Mouse (Mus musculus) kidney, postnatal 0 days (tissue): ENCODE data around the gene Podn. TPM values are rescaled to one million over a fixed set of nuclear protein-coding genes. Genes with fewer than 3 reads are reported as not detected.

Experiments
- ATAC-seq: fragments of 200-750 bp; cut with Nextera tagmentation; replicated peaks from 2 replicates; pipeline ENCODE4 v1.8.0; 2017; ENCODE audit warnings: low read depth, moderate number of reproducible peaks, moderate TSS enrichment, moderate library complexity; ENCODE audit not compliant: low FRiP score
- DNase-seq: peaks from one replicate; pipeline ENCODE4 v3.0.0-alpha.2; 2016; ENCODE audit warnings: low spot score
- H3K27ac ChIP-seq: fragments of 300-500 bp; sonication (generic); 2 replicates; pipeline ENCODE4 v1.5.1; 2014; ENCODE audit warnings: mild to moderate bottlenecking
- H3K27me3 ChIP-seq: fragments of 300-500 bp; sonication (generic); 2 replicates; pipeline ENCODE4 v1.6.1; 2014; ENCODE audit warnings: low read length, mixed read lengths; ENCODE audit not compliant: insufficient read depth
- H3K36me3 ChIP-seq: fragments of 300-500 bp; sonication (generic); 2 replicates; pipeline ENCODE4 v1.6.1; 2014; ENCODE audit warnings: low read length, mixed read lengths; ENCODE audit not compliant: insufficient read depth
- H3K4me1 ChIP-seq: fragments of 300-500 bp; sonication (generic); replicated peaks from 2 replicates; pipeline ENCODE4 v1.6.1; 2014; ENCODE audit warnings: antibody characterized with exemption, low read length, mixed read lengths; ENCODE audit not compliant: insufficient read depth
- H3K4me2 ChIP-seq: fragments of 300-500 bp; sonication (generic); 2 replicates; pipeline ENCODE4 v1.6.1; 2014; ENCODE audit warnings: mild to moderate bottlenecking, low read length, moderate library complexity, mixed read lengths
- H3K4me3 ChIP-seq: fragments of 300-500 bp; sonication (generic); replicated peaks from 2 replicates; pipeline ENCODE4 v1.5.1; 2014; ENCODE audit warnings: low read depth, low read length
- H3K9ac ChIP-seq: fragments of 300-500 bp; sonication (generic); 2 replicates; pipeline ENCODE4 v1.6.1; 2014; ENCODE audit warnings: low read depth, low read length
- H3K9me3 ChIP-seq: fragments of 300-500 bp; sonication (generic); replicated peaks from 2 replicates; pipeline ENCODE4 v1.6.1; 2016; ENCODE audit warnings: low read length, inconsistent platforms, mixed read lengths
- CTCF ChIP-seq: IDR thresholded peaks from 2 replicates; pipeline ENCODE4 v1.5.1; 2016; ENCODE audit warnings: antibody characterized with exemption, low read depth, mild to moderate bottlenecking, moderate library complexity
- WGBS: fragments of 180-500 bp; shearing (Covaris S2); extraction: QIAGEN DNeasy Blood & Tissue Kit; methylation state at CpG from one replicate; pipeline ENCODE4 v1.1.7; 2014; 5-methylcytosine and 5-hydroxymethylcytosine counted together
- polyA plus RNA-seq: library from polyadenylated mRNA; unstranded; fragments of >200 nt; fragmentation: Nextera tagmentation; extraction: Ambion mirVana; gene quantifications from 2 replicates; pipeline ENCODE4 v1.2.1, GENCODE M21; 2015

The Podn gene
- polyA plus RNA-seq, 1 experiment from 2014 or later: 1.2 TPM

DNA sequence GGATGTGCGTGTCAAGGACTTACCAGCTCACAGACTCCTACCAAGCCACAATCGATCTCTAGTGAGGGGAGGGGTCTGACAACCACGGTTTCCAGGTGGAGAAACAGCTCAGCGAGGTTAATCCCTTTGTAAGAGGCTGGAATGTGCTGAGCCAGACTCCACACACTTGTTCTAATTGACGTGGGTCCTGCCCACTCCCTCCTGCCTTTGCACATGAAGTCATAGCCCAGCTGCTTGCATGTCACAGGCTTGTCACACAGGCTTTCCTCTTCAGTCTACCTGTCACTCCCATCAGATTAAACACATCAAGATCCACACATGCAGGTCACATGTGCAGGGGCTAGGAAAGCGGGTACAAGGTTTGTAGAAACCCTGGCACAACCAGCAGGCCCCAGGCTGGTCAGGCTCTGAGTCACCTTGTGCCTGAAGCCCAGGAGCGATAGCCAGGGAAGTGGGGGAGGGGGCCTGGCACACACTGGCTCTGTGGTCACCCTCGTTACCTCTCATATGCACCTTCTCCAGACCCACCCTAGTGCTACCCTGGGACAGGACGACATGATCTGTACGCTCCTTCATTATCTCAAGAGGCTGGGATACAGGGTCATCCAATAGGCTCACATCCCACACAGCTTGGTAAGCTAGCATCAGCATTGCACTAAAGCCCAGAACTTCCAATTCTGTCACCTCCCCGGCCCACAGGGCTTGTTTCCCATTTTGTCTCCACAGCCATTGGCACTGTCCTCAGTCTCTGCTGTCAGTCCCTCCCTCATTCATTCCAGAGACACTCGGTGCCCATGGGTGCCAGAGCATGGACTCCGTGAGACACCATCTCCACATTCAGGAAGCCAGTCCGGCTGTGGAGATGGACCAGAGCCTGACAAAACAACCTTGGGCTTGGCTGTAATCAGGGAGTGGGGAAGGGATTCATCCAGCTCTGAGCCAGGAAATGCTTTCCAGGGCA is 77.0 kb downstream of the Podn start:
- H3K27ac ChIP-seq: no peak overlapping the region
- DNase-seq (no peak), ATAC-seq (no peak; the same call in 1 of the 2 replicates)

DNA sequence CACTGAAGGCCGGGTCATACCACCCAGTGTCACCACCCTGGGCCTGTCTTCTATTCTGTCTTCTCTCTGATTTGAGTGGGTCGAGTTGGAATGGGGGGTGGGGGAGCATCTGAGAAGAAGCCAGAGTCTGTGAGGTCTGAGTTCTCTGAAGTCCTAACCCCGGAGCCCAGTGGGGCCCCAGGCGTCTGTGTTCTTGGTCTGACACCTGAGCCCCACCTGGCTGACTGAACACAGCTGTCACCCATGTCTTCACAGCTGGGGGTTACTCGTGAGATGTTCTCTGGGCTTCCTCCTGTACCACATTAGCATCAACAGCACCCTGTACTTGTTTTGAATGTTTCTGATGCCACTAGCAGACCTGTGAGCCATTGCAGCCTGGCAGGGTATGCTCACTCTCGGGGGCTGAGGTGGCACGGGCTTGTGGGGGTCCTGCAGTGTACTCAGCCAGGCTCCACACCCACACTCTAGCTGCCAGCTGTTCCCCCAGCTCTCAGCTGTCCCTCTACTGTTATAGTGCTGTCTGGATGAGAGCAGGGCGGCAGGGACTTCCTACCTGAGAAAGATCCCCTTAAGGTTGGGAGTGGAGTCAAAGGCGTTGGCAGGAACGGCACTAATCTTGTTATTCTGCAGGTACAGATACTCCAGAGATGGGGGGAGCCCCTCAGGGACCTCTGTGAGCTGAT is 77.9 kb downstream of the Podn start:
- TF ChIP-seq CTCF: no peak
- H3K4me1 ChIP-seq: no peaks in the 10 kb centered on the region
- WGBS: 42% methylated on average over 10 of the region's 10 CpGs
- H3K9ac ChIP-seq: no peak overlapping the region
- DNase-seq (no peak), ATAC-seq (no peak)
- no peak overlapping the region for H3K4me2 ChIP-seq
- H3K4me3 ChIP-seq: no peak overlapping the region
- no peaks in the 10 kb centered on the region for H3K27me3 ChIP-seq
- H3K27ac ChIP-seq: no peak overlapping the region
- H3K36me3 ChIP-seq: no peaks in the 10 kb centered on the region
- no peaks in the 10 kb centered on the region for H3K9me3 ChIP-seq

More for the DNA sequence above, 77.0 kb downstream of the Podn start:
- Histone ChIP-seq H3K27me3 (no peaks in the 10 kb centered on the region), H3K9ac (no peak overlapping the region), H3K4me2 (no peak overlapping the region), H3K4me3 (no peak overlapping the region), H3K4me1 (no peaks in the 10 kb centered on the region), H3K9me3 (no peaks in the 10 kb centered on the region), H3K36me3 (no peaks in the 10 kb centered on the region)
- TF ChIP-seq CTCF: no peak
- 51% methylated on average over 13 of the region's 14 CpGs for WGBS

- WGBS: 80% methylated on average over 7 of the region's 7 CpGs
- ATAC-seq (no peak), DNase-seq (no peak)
- Histone ChIP-seq H3K27ac (no peak overlapping the region), H3K9ac (no peak overlapping the region), H3K27me3 (no peaks in the 10 kb centered on the region), H3K9me3 (no peaks in the 10 kb centered on the region), H3K4me2 (no peak overlapping the region), H3K36me3 (no peaks in the 10 kb centered on the region), H3K4me3 (no peak overlapping the region), H3K4me1 (no peaks in the 10 kb centered on the region)
- no peak for TF ChIP-seq CTCF
Measured at GRCm38 (mm10) chr4:108017839-108018238, 78.4 kb downstream of the Podn start.

- no peaks in the 10 kb centered on the region for H3K9me3 ChIP-seq
- H3K4me3 ChIP-seq: no peak overlapping the region
- H3K27ac ChIP-seq: no peak overlapping the region
- no peak overlapping the region for H3K9ac ChIP-seq
- no peaks in the 10 kb centered on the region for H3K27me3 ChIP-seq
- 87% methylated on average over 3 of the region's 3 CpGs for WGBS
- H3K4me1 ChIP-seq: no peaks in the 10 kb centered on the region
- H3K4me2 ChIP-seq: no peak overlapping the region
- no peak for ATAC-seq
- DNase-seq: no peak
- no peak for TF ChIP-seq CTCF
- H3K36me3 ChIP-seq: no peaks in the 10 kb centered on the region
Measured at GRCm38 (mm10) chr4:108016321-108016720, 79.9 kb downstream of the Podn start.

DNA sequence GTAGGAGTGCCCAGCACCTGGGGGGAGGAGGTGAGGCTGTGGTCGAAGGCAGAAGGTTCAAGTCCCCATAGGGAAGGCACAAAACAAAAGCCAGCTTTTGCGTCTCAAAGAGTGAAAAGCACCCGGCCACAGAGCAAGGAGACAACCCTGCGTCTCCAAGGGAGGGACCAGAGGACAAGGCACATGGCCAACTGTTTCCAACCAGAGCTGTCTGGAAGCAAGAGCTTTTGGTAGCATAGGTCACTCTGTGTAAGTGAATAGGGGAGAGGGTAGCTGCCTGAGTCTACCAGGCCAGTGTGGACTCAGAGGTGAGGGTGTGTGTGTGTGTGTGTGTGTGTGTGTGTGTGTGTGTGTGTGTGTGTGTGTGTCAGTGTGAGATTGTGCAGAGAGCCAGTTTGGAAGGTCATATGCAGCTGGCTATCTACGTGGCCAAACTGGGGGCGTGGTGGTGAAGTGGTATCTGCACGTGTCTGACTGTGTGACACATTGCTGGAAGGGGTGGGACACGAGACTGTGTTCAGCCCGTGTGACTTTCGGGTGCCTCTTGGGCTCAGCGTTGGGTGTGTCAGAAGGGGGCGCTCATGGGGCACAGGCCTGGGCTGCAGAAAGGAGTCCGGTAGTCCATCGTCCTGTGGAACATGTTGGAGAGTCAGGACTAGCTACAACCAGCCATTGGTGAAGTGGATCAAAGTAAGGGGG is 81.0 kb downstream of the Podn start:
- no peaks in the 10 kb centered on the region for H3K9me3 ChIP-seq
- 65% methylated on average over 14 of the region's 14 CpGs for WGBS
- no peak for ATAC-seq

DNA sequence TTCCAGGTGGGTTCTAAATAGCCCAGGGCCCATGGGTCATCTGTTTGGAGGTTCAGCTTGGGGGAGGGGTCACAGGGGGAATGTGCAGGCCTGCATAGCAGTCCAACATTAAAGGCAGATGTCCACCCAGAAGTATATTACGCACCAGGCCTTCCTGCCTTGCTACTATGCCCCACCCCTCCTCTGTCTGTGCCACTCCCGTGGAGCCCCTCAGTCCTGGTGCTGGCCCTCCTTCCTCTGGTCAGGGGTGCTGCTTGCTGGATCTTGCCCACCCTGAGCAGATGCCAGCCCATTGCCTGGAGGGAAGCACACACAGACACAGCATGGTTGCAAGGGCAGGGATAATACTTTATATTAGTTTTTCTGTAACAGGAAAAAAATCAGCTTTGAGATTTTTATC is 81.8 kb downstream of the Podn start:
- no peaks in the 10 kb centered on the region for H3K27me3 ChIP-seq
- no peaks in the 10 kb centered on the region for H3K4me1 ChIP-seq
- no peaks in the 10 kb centered on the region for H3K36me3 ChIP-seq
- DNase-seq (no peak), ATAC-seq (no peak)
- no peak overlapping the region for H3K27ac ChIP-seq
- TF ChIP-seq CTCF: no peak
- H3K4me3 ChIP-seq: no peak overlapping the region
- WGBS: 89% methylated on average over 2 of the region's 2 CpGs
- H3K9me3 ChIP-seq: no peaks in the 10 kb centered on the region
- H3K4me2 ChIP-seq: no peak overlapping the region
- no peak overlapping the region for H3K9ac ChIP-seq

More for the DNA sequence above, 81.0 kb downstream of the Podn start:
- peak; percentile 28; the same call in 1 of the 2 replicates for TF ChIP-seq CTCF
- Histone ChIP-seq H3K4me2 (no peak overlapping the region), H3K9ac (no peak overlapping the region), H3K4me3 (no peak overlapping the region), H3K36me3 (no peaks in the 10 kb centered on the region), H3K4me1 (no peaks in the 10 kb centered on the region), H3K27me3 (no peaks in the 10 kb centered on the region), H3K27ac (no peak overlapping the region)
- DNase-seq: no peak
